Mouse (Mus musculus) urinary bladder, postnatal 10 days (tissue): ENCODE measurements at regions not wholly inside any gene's neighbourhood (a gene's known extent, or its start where the extent isn't known, plus 50 kb on each side); places are given as distances from the start of the nearest gene placed in this dataset.

Experiments used
- DNase-seq: peaks from one replicate; pipeline ENCODE4 v3.0.0; 2022; ENCODE audit warnings: low spot score

DNA sequence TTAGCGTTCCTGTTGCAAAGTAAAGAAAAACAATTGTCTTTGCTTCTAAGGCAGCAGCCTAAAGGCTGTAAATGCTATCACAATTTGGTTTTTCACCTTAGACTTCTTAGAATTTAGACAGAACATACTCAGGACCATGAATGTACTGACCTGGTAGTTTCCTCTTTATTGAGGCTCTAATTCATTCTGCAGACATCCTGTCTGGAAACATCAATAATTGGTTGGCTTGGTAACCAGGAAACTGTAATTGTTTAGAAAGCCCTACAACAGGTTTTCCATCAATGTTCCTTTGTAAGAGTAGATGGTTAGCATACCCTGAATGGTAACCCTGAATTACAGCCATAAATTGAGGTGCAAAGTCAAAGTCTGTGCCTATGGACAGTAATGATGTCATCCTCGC lies 67.4 kb upstream of the Prr30 start:
- no peak for DNase-seq
